Mouse (Mus musculus): Measurements from ENCODE around the gene Abcc9. TPM values are rescaled to one million over a fixed set of nuclear protein-coding genes. Genes with fewer than 3 reads are reported as not detected.
A peak's percentile ranks its signal among the peaks of the same experiment; 100 is the strongest.
"Not testable (repeated sequence)": the region's sequence is repeated elsewhere in the genome, so short reads cannot be mapped to it uniquely, and the experiment has no call there.

The Abcc9 gene
- polyA plus RNA-seq, 1 experiment from 2014 or later = 2.9 TPM

DNA sequence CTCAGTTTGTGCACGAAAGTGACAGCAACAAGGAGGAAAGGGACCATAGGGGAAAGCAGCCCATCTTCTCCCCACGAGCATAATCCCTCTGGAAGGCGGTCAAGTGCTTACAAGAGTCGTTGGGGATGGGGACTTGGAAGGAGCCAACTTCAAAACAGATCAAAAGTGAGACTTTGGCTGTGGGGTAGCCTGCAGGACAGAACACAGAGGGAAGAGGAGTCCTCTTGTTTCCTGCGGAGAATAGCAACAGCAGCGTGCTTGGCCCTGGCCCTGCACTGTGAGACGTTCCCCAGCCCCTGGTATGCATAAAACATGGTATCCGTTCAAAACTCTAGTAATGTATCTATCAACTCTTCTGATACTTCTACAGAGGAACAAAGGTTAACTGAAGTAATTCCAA, 1.4 kb downstream of the Abcc9 start:
- H3K27me3 ChIP-seq = no peaks in the 10 kb centered on the region
- no peak overlapping the region for H3K4me3 ChIP-seq
- no peaks in the 10 kb centered on the region for H3K9me3 ChIP-seq
- H3K4me1 ChIP-seq = peaks cover 8% of the 10 kb centered on the region
- WGBS = 70% methylated on average over 8 of the region's 8 CpGs
- H3K36me3 ChIP-seq = no peaks in the 10 kb centered on the region
- ATAC-seq (replicated peaks) = no peak
- H3K27ac ChIP-seq (replicated peaks) = no peak overlapping the region
- no peak overlapping the region for H3K4me2 ChIP-seq (replicated peaks)
- H3K9ac ChIP-seq (replicated peaks) = no peak overlapping the region

DNA sequence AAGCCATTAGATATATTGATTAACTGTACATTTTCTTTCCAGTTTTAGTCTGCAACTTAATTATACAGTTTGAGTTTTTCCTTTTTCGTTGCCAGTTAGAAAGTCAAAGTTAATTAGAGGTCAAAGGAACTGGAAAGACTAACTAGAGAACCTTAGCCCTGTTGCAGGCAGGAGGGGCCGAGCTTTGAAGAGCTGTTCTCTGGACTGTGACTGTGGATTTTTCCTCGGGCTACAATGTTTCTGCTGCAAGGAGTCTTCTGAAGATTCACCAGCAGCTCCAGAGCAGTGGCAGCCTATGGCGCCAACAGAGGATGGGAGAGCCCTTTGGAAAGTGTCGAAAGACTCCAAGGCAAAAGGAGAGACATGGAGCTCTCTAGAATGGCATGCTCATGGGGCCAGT, 10.0 kb downstream of the Abcc9 start:
- Histone ChIP-seq H3K9ac (replicated peaks) (no peak overlapping the region), H3K36me3 (no peaks in the 10 kb centered on the region), H3K4me1 (no peaks in the 10 kb centered on the region), H3K9me3 (no peaks in the 10 kb centered on the region), H3K27me3 (no peaks in the 10 kb centered on the region), H3K4me2 (replicated peaks) (no peak overlapping the region), H3K4me3 (no peak overlapping the region), H3K27ac (replicated peaks) (no peak overlapping the region)
- ATAC-seq (replicated peaks) = no peak
- 79% methylated on average over 5 of the region's 5 CpGs for WGBS

DNA sequence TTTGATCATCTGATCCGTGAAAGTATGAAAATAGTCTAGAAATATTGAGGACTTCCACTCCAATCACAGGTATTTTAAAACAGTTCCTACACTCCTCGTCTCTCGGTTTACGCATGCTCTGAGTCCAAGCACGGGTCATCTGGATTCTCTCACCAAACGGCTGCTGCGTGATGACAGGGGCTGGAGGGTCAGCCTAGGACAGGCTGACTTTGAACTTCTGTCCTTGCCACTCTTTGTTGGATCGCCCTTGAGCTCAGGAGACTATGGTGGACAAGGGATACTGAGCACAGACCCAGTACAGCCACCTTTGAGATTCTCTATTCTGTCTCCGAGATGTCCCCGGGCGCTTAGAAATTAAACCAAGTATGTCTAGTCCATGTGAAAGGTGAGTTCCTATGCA, 12.4 kb downstream of the Abcc9 start:
- no peak for ATAC-seq (replicated peaks)
- Histone ChIP-seq H3K4me3 (no peak overlapping the region), H3K4me2 (replicated peaks) (no peak overlapping the region), H3K9ac (replicated peaks) (no peak overlapping the region), H3K27me3 (no peaks in the 10 kb centered on the region), H3K36me3 (no peaks in the 10 kb centered on the region), H3K9me3 (no peaks in the 10 kb centered on the region), H3K27ac (replicated peaks) (no peak overlapping the region), H3K4me1 (no peaks in the 10 kb centered on the region)
- WGBS = 95% methylated on average over 11 of the region's 11 CpGs

- H3K27me3 ChIP-seq = no peaks in the 10 kb centered on the region
- H3K36me3 ChIP-seq = no peaks in the 10 kb centered on the region
- H3K4me2 ChIP-seq (replicated peaks) = no peak overlapping the region
- H3K4me3 ChIP-seq = no peak overlapping the region
- 83% methylated on average over 7 of the region's 7 CpGs for WGBS
- H3K9me3 ChIP-seq = no peaks in the 10 kb centered on the region
- no peaks in the 10 kb centered on the region for H3K4me1 ChIP-seq
- H3K9ac ChIP-seq (replicated peaks) = no peak overlapping the region
- H3K27ac ChIP-seq (replicated peaks) = 0 out of 2 replicates have a peak overlapping the region, but pooled peaks have one; percentile 19
- ATAC-seq (replicated peaks) = no peak
Measured at GRCm38 (mm10) chr6:142682985-142683691, 19.0 kb downstream of the Abcc9 start.

DNA sequence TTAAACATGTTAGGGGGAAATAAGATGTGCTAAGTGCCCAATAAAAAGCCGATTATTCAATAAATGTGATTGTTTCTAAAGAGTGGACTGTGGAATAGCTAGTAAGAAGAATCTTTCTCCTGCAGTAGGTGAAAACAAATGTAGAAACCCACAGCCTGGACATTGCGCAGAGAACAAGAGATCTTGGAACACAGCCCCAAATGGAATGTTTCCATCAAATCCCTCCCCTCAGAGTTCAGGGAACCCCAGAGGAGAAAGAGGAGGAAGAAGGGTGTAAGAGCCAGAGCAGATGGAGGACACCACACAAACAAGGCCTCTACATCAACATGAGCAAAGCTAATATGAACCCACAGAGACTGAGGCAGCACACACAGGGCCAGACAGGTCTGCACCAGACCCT, 32.1 kb downstream of the Abcc9 start:
- no peaks in the 10 kb centered on the region for H3K27me3 ChIP-seq
- no peaks in the 10 kb centered on the region for H3K36me3 ChIP-seq
- no peaks in the 10 kb centered on the region for H3K4me1 ChIP-seq
- WGBS = 98% methylated on average over 2 of the region's 2 CpGs
- ATAC-seq (replicated peaks) = no peak
- H3K4me2 ChIP-seq (replicated peaks) = no peak overlapping the region
- no peak overlapping the region for H3K4me3 ChIP-seq
- H3K27ac ChIP-seq (replicated peaks) = no peak overlapping the region
- H3K9ac ChIP-seq (replicated peaks) = no peak overlapping the region
- H3K9me3 ChIP-seq = no peaks in the 10 kb centered on the region

DNA sequence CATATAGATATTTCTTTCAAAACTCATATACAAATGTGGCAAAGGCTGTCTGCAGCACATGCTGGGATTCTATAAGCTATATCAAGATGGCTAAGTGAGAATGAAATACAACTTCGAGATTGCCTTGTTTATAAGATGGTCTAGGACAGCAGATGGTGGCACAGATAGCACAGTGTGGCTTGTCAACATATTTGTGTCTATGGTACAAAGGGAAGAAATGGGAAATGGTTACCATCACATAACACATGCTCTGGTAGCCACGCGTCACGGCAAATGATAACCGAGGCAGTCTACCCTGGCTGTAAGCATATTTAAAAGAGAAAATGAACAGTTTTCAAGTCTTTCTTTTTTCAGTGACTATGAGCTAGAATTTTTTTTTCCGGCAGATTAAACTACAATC, 32.8 kb downstream of the Abcc9 start:
- H3K27ac ChIP-seq (replicated peaks) = no peak overlapping the region
- no peaks in the 10 kb centered on the region for H3K36me3 ChIP-seq
- no peaks in the 10 kb centered on the region for H3K27me3 ChIP-seq
- no peak overlapping the region for H3K4me3 ChIP-seq
- H3K9me3 ChIP-seq = no peaks in the 10 kb centered on the region
- 86% methylated on average over 6 of the region's 6 CpGs for WGBS
- no peak; the same call in 1 of the 2 replicates for ATAC-seq (replicated peaks)
- H3K9ac ChIP-seq (replicated peaks) = no peak overlapping the region
- H3K4me1 ChIP-seq = no peaks in the 10 kb centered on the region
- H3K4me2 ChIP-seq (replicated peaks) = no peak overlapping the region

GRCm38 (mm10) chr6:142668831-142669230, 33.3 kb downstream of the Abcc9 start:
- no peaks in the 10 kb centered on the region for H3K27me3 ChIP-seq
- H3K9ac ChIP-seq (replicated peaks) = no peak overlapping the region
- 83% methylated on average over 6 of the region's 6 CpGs for WGBS
- no peaks in the 10 kb centered on the region for H3K4me1 ChIP-seq
- H3K4me2 ChIP-seq (replicated peaks) = no peak overlapping the region
- H3K9me3 ChIP-seq = no peaks in the 10 kb centered on the region
- no peaks in the 10 kb centered on the region for H3K36me3 ChIP-seq
- H3K4me3 ChIP-seq = no peak overlapping the region
- ATAC-seq (replicated peaks) = no peak
- no peak overlapping the region for H3K27ac ChIP-seq (replicated peaks)

DNA sequence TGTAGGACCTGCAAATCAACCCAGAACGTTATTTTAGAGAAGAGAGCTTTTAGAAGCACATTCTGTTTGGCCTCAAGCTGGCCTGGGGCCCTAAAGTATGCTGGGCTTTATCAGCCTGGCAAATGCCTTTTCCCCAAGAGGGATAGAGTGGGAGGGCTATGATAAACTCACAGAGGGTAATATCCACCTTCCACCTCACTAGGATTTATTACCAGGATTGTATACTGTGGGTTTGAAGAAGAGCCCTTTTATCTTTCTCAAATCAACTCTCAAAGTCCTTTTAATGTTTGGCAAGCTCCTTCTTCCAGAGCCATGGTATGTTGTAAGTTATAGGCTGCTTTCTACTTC, 33.7 kb downstream of the Abcc9 start:
- H3K27me3 ChIP-seq = no peaks in the 10 kb centered on the region
- WGBS = 65% methylated on average over 1 of the region's 1 CpGs
- H3K27ac ChIP-seq (replicated peaks) = no peak overlapping the region
- H3K9me3 ChIP-seq = no peaks in the 10 kb centered on the region
- no peaks in the 10 kb centered on the region for H3K4me1 ChIP-seq
- H3K4me3 ChIP-seq = no peak overlapping the region
- no peak overlapping the region for H3K9ac ChIP-seq (replicated peaks)
- ATAC-seq (replicated peaks) = no peak
- no peak overlapping the region for H3K4me2 ChIP-seq (replicated peaks)
- no peaks in the 10 kb centered on the region for H3K36me3 ChIP-seq

GRCm38 (mm10) chr6:142667701-142668418, 34.3 kb downstream of the Abcc9 start:
- Histone ChIP-seq H3K4me1 (no peaks in the 10 kb centered on the region), H3K9ac (replicated peaks) (no peak overlapping the region), H3K27ac (replicated peaks) (no peak overlapping the region), H3K27me3 (no peaks in the 10 kb centered on the region), H3K4me3 (no peak overlapping the region), H3K9me3 (no peaks in the 10 kb centered on the region), H3K36me3 (no peaks in the 10 kb centered on the region), H3K4me2 (replicated peaks) (no peak overlapping the region)
- whole genome bisulfite sequencing = 84% methylated on average over 7 of the region's 7 CpGs
- ATAC-seq (replicated peaks) = no peak

DNA sequence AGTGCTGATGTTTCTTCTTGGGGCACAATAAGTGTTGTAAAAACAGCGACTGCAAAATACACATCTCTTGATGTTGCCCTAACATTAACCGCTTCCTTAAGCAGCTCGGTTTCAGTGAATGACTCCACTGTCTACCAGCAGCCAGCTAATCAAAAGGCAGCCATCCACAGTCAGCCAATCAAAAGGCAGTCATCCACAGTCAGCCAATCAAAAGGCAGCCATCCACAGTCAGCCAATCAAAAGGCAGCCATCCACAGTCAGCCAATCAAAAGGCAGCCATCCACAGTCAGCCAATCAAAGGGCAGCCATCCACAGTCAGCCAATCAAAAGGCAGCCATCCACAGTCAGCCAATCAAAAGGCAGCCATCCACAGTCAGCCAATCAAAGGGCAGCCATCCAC, 40.1 kb downstream of the Abcc9 start:
- H3K9me3 ChIP-seq; H3K27me3 ChIP-seq; ATAC-seq (replicated peaks); H3K4me3 ChIP-seq; H3K4me2 ChIP-seq (replicated peaks); H3K9ac ChIP-seq (replicated peaks); H3K27ac ChIP-seq (replicated peaks); H3K36me3 ChIP-seq; H3K4me1 ChIP-seq: not testable (repeated sequence)
- WGBS = 96% methylated on average over 3 of the region's 3 CpGs

DNA sequence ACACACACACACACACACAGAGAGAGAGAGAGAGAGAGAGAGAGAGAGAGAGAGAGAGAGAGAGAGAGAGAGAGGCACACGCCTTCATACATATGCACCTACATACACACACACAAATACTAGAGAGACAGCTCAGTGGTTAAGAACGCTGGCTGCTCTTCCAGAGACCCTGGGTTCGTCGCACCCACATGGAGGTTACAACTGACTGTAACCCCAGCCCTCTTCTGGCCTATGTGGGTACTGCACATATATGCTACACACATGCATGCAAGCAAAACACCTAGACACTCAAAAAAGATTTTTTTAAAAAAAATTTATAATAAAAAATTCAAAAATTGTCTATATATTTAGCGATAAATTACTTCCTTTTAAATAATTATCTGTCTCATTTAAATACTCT, 43.1 kb downstream of the Abcc9 start:
- no peak overlapping the region for H3K9ac ChIP-seq (replicated peaks)
- H3K27me3 ChIP-seq = no peaks in the 10 kb centered on the region
- no peaks in the 10 kb centered on the region for H3K4me1 ChIP-seq
- no peaks in the 10 kb centered on the region for H3K36me3 ChIP-seq
- no peak overlapping the region for H3K4me3 ChIP-seq
- H3K4me2 ChIP-seq (replicated peaks) = no peak overlapping the region
- H3K9me3 ChIP-seq = no peaks in the 10 kb centered on the region
- no peak overlapping the region for H3K27ac ChIP-seq (replicated peaks)
- ATAC-seq (replicated peaks) = no peak
- WGBS = 58% methylated on average over 5 of the region's 5 CpGs

- Histone ChIP-seq H3K27me3 (no peaks in the 10 kb centered on the region), H3K9me3 (no peaks in the 10 kb centered on the region), H3K9ac (replicated peaks) (no peak overlapping the region), H3K4me1 (no peaks in the 10 kb centered on the region), H3K27ac (replicated peaks) (no peak overlapping the region), H3K4me2 (replicated peaks) (no peak overlapping the region), H3K36me3 (no peaks in the 10 kb centered on the region), H3K4me3 (no peak overlapping the region)
- ATAC-seq (replicated peaks) = no peak
- WGBS = 53% methylated on average over 5 of the region's 5 CpGs
Measured at GRCm38 (mm10) chr6:142654561-142654960, 47.6 kb downstream of the Abcc9 start.

DNA sequence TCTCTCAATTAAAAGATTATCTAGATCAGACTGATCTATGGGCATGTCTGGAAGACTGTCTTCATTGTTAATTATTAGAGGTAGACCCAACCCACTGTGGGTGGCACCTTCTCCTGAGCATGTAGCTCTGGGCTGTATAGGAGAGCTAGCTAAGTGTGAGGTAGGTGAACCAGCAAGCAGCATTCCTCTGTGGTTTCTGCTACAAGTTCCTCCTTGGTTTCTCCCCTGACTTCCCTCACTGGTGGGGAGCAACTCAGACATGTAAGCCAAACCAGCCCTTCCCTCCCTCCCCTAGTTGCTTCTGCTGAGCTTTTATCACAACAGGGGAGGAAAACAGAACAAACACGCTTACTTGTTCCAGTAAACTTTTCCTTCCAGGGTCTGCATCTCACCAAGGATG, 49.9 kb downstream of the Abcc9 start:
- Histone ChIP-seq H3K9me3 (no peaks in the 10 kb centered on the region), H3K4me2 (replicated peaks) (no peak overlapping the region), H3K27ac (replicated peaks) (no peak overlapping the region), H3K9ac (replicated peaks) (no peak overlapping the region), H3K36me3 (no peaks in the 10 kb centered on the region), H3K4me3 (no peak overlapping the region), H3K4me1 (peaks cover 5% of the 10 kb centered on the region), H3K27me3 (no peaks in the 10 kb centered on the region)
- 92% methylated on average over 1 of the region's 1 CpGs for WGBS
- ATAC-seq (replicated peaks) = no peak

All from forebrain, embryonic 15.5 days (tissue).